Mouse (Mus musculus): ENCODE data around the gene Tpk1.
"Not testable (repeated sequence)": the region's sequence is repeated elsewhere in the genome, so short reads cannot be mapped to it uniquely, and the experiment has no call there.

Gene Tpk1

DNA sequence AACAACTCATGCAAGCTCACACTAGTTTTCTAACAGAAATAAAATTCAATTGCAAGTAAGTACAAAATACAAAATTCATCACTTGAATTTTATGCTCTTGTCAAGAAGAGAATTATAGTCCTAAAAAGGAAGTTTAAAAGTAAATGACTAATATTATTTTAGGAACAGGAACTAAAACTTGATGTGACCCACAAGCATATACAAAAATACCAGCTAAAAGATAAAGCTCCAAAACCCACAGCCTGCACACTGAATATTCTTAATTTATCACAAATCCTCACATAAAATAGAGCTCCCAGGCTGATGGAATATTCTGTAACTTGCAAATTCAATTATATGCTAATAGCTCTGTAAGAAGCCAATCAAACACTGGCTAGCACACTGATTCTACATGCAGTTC lies 25.5 kb downstream of the Tpk1 start:
- no peak for DNase-seq (ENCODE audit: low spot score in 2 of 2)

DNA sequence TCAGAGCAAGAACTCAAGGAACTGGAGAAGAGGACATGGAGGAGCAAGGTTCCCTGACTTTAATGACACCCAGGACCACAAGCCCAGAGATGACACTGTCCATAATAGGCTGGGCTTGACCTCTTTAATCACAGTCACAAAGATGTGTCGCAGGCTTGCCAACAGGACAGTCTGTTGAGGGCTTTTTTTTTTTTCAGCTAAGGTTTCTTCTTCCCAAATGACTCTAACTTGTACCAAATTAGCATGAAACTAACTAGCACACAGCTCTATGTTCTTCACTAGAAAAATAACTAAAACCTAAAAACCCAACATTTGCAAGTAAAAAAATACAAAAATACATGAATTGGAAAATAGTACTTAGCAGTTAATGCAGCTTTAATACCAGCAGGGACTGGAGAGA lies 27.2 kb downstream of the Tpk1 start:
- no peak for DNase-seq (ENCODE audit: low spot score in 2 of 2)

DNA sequence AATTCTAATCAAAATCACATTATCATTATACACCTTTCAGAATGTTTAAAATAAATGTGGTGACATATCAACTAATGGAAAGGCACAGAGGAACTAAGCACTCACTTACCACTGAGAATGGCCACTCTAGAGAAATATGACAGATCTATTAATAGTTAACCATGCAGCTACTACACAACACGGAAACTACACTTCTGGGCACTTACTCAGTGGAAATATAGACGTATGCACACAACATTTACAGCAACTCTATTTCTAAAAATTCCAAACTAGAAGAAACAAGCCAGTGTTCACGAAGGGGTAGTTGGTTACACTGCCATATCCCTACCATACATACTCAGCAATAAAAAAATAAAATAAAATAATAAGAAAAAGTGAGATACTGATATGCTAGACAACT lies 28.0 kb downstream of the Tpk1 start:
- no peak for DNase-seq (ENCODE audit: low spot score in 2 of 2)

DNA sequence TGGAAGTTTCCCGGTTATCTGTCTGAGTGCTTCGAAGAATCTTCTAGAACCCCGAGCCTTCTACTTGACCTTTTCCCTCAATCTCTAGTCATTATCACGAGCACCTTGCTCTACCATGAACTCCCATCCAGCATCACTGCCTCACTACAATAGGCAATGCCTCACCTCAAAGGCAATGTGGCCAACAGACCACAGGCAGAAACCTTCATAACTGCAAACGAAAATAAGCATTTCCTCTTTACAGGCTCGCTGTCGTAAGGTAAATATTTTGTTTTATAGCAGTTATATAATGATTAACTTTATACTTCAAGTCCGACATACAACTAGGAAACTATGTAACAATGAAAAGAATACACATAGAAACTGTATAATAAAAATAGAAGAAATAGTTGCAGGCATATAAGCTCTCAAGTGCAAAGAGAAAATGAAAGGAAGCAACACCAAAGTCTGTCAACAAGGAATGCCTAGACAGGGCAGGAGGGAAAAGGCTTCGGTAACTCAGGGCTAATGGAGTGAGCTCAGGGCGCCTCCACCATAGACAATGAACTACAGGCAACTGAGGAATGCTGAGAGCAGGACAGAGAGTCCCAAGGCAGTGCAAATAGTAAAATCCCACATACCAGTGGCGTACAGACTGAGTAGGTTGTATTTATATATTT lies 29.0 kb downstream of the Tpk1 start:
- no peak for DNase-seq (ENCODE audit: low spot score in 2 of 2)

DNA sequence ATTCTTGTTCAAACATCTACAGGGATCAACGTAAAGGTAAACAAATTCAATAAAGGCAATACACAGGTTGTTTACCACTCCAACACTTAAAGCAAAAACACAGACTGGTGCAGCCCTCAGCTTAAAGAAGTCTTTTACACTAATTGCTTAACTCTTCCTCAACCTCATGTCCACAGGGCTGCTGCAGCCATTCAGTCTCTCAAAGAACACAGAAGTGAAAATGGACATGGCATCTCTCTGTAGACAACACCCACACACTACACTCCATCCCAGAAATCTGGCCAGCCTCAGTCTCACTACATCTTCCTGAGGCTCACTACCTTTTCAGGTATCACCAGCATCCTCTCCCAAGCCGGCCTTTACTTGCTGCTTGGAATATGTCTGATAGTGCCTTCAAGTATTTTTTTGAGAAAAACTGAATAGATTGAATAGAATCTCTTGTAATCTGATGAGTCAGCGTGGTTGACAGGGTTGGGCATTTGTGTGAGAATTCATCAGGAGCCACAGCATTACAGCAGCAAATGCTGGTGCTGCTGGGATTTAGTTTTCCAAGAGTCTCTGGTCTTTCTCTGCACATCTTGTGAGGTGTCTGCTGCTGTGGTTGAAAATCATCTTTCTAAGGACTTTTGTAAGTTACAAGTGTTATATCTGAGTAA lies 32.6 kb downstream of the Tpk1 start:
- DNase-seq (ENCODE audit: low spot score in 2 of 2), result no peak

DNA sequence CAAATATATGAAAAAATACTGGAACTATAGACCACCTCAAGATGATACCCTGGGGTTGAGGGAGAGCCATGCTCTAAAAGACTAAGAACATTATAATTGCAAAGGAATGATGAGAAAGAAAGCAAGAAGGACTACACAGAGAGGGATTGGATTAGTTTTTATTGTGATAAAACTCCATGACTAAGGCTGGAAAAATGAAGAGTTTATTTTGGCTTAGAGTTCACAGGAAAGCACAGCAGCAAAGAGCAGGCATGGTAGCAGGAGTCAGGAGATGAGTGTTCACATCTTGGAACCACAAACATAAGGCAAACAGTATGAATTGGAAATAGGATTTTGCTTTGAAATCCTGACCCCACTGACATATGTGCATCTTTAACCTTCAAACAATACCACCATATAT lies 33.2 kb downstream of the Tpk1 start:
- DNase-seq (ENCODE audit: low spot score in 2 of 2), result no peak

DNA sequence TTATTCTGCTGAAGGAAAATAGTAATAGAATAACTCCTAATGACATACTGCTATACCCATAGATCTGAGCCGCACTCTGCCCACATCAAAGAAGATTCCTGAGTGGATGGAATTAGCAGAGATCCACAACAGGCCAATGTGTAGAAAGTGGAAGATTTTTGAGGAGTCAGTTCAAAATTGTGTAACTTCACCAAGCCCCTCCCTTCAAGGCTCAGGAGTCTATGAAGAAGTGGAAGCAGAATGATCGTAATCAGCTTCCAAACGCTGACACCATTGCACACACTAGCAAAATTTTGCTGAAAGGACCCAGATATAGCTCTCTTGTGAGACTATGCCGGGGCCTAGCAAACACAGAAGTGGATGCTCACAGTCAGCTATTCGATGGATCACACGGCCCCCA lies 42.6 kb downstream of the Tpk1 start:
- DNase-seq (ENCODE audit: low spot score in 2 of 2), result not testable (repeated sequence)

DNA sequence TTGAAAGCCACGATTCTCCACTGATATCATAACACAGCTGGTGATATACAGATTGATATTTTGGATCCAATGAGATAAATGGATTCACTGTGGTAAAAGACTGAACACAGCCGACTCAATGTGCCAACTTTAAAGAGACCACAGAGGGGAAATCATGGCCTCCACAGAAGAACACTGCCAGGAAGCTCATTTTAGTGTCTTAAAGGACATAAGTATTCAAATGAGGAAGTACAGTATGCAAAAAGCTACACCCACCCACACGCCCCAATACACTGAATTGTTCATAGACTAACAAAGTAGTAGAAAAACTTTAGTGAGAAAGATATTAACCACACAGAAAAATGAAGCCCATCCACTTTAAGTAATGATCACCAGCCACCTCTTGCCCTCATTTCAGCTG lies 46.8 kb downstream of the Tpk1 start:
- DNase-seq (ENCODE audit: low spot score in 2 of 2), result no peak

DNA sequence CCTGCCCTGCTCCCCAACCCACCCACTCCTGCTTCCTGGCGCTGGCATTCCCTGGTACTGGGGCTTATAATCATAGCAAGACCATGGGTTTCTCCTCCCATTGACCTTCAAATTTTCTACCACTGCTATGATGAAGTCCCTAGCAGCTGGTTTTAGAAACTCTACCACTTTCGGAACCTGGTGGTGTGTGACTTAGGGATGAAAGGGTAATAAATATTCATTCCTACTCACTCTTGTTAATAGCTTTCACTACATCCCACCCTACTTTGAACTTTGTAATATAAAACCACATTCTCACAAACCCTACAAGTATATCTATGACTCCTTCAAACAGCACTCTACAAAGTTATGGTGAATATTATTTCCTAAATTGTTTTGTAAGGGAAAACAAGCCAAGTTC lies 54.3 kb downstream of the Tpk1 start:
- no peak for DNase-seq (ENCODE audit: low spot score in 2 of 2)

DNA sequence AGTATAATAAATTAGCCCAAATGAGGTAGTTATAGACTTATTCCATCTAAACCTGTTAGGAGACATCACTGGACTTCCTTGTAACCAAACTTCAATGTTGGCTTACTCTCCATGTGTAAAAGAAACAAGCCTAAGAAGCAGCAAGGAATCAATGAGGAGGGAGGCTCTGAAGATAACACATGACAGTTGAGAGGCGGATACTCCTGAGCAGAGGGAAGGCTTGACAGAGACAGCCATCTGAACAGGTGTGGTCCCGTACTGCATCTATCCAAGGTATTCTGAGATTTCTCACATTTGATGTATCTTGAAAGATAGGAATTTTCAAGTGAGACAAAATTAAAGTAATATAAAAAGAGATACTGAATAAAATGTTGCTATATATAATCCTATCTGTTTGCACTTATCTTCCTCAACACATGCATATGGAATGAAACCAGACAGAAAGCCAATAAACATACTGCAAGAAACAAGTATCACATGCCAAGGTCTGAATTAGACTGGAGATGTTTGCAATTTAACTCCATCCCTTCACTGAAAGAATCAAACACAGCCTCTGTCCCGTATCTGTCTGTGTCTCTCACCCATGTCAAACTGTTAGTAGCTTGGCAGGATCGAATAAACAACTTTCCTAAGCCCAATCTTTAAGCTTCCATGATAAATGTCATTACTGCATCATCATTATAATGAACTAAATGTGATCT lies 75.1 kb downstream of the Tpk1 start:
- DNase-seq (ENCODE audit: low spot score in 2 of 2), result no peak

DNA sequence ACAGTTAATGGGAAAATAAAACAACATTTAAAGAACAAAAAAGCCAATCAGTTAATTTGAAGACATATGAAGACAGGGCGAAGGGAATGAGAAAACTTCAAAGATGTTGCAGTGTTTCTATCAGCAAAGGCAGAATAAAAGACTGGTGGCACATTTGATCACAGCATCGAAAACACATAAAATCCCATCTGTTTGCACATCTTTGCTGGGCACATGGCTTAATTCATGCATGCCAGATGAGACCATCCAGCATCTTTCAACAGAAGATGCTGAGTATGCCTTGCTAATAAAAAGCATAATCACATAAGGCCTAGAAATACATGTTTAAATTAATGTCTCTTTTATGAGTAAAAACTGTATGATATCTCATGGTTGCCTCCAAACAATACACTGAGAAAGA lies 80.8 kb downstream of the Tpk1 start:
- no peak for DNase-seq (ENCODE audit: low spot score in 2 of 2)

DNA sequence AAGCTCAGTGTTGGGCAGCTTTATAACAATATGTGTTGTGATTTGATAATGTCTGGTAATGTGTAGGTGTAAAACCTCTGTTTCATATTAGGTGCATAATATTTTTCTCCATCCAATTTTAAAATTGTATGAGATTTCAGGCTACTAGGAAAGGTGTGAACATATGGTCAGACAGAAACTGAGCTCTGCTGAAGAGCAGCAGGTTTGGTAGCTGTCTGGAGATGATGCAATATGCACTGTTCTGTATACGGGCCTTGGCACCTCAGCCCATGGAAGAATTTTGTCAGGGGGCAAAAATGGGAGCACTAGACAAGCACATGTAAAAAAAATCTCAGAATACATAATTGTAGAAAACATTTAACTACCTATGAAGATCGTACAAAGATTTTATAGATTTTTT lies 84.3 kb downstream of the Tpk1 start:
- DNase-seq (ENCODE audit: low spot score in 2 of 2), result no peak

DNA sequence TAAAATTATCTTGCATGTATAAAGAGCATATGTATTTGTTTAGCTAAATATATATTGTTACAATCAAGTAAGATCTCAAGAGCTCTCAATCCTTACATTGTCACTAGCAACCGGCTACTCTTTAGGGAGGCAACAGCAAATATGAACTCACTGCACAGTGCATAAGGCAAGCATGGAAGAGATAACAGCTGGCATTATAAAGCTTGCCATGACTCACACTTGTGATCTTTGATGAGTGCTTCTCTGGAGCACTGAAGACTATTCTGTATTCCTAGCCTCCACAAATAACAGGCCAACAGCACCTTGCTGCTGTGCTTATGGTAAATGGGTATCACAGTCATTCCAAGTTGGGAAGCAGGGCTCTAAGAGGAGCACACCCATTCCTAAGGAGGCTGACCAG lies 98.2 kb downstream of the Tpk1 start:
- no peak for DNase-seq (ENCODE audit: low spot score in 2 of 2)

DNA sequence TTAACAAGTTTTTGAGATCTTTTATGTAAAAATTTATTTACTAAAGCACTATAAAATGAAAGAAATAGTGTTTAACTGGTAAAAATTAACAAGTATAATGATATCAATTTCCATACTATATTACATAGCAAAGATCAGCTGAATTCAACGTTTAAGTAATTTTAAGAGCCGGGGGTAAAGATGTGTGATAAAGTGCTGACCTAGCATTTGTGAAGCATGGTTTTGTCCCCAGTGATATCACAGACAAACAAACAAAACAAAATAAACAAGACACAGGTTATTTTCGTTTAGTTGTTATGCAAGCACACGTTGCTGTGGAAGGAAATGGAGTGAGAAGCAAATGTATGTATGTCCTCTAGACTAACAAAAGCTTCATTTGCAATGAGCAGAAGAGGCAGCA lies 103.6 kb downstream of the Tpk1 start:
- no peak for DNase-seq (ENCODE audit: low spot score in 2 of 2)

DNA sequence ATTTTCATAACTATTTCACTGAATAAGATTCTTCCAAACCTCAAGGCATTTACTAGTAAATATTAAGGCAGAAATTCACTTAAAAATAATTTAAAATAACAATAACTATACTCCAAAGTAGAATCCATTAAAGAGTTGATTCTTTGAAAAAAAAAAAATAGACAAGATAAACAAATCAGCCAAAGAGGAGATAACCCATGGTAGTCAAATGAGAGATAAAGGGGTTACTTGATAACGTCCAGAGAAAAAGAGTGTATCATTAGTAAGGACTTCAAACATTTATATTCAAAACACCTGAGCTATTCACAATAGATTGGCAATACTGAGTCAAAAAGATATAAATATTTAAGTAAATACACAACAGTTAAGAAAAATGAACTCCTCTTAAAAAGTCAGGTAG lies 114.7 kb downstream of the Tpk1 start:
- DNase-seq (ENCODE audit: low spot score in 2 of 2), result no peak

DNA sequence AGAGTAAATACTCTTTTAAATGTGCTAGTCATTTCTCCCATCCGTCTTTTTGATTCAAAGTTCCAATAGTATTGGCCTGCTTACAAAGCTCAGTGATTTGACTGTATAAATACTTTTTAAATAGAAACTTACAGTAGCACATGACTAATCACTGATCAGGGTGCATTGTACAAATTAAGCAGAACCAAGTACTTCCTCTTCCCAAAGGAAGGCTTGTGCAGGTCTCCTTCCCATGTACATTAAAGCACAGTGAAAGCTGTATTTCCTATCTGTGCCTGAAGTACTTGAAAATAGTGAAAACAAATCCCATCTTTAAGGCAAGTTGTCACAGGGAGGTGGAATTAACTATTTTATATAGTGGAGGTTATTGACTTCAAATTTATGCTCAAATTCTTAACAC lies 119.5 kb downstream of the Tpk1 start:
- DNase-seq (ENCODE audit: low spot score in 2 of 2), result no peak

DNA sequence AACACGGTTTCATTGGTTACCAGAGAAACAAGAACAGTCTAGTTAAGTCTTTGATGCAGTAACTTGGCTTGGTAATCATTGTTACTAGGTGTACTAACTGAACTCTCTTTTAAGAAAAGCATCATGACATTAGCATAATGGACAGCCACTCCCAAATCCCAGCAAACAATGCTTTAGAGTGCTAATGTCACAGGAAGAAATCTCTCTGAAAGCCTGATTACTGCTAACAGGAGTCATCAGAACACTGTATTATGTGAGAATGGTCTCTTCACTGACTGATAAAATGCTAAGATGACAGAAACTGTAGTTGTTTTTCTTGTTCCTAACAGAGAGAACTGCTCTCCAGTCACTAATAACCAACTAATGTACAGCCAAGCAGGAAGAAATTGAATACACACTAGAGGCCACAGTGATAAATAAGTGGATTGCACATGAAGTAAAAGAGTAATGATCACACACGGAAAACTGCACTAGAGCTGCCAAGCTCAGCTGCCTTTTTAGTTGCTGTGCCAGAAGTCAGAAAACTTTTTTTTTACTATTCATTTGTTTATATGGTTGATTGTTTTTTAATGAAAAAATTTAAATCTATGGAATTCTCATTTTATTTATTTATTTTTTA lies 128.7 kb downstream of the Tpk1 start:
- DNase-seq (ENCODE audit: low spot score in 2 of 2), result no peak

DNA sequence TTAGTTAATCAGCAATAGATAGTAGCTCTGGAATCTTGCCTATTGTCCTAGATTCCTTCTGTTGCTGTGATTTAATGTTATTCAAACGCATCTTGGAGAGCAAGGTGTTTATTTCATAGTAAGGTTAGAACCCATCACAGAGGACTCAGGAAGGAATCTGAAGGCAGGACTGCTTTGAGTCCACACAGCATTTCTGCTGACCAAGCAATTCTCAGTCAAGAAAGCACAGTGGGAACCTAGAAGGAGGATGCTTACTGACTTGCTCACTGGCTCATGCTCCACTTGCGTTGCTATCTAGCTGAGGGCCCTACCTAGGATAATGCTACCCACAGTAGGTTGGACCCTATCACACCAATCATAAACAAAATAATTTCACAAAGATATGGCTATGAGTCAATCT lies 130.6 kb downstream of the Tpk1 start:
- DNase-seq (ENCODE audit: low spot score in 2 of 2), result no peak

DNA sequence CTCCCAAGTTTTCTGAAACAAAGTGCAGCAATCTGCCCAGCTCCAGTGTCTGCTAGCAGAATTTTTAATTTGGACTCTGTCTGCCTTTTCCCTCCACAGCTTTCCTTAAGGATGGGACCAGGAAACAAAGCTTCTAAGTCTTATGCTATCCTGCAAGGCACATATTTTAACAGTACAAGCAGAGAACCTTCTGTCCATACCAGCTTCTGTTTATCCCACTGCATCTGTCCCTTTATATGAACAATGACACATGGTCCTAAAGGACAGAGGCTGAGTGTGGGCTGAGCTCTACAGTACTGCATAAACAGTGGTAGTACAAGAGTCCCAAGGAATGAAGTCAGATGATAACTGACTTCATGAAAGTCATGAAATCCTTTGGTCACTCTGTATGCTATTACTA lies 132.8 kb downstream of the Tpk1 start:
- DNase-seq (ENCODE audit: low spot score in 2 of 2), result no peak

DNA sequence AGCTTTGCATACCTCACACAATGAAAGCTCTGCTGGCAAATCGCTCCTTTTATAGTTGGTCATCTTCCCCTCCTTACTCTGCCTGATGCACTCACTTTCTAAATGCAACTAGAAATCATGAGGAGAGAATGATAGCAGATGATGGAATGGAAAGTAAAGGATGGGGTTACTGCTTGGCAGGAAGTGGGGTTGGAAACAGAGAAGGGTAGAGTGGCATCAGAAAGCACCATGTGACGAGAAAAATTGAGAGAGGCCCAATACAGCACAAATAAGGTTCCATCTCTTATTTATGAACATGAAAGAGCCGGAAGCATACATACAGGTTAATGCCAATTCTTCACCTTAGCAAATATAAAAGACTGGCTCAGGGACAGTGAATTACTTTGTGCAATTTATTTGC lies 133.3 kb downstream of the Tpk1 start:
- no peak for DNase-seq (ENCODE audit: low spot score in 2 of 2)

DNA sequence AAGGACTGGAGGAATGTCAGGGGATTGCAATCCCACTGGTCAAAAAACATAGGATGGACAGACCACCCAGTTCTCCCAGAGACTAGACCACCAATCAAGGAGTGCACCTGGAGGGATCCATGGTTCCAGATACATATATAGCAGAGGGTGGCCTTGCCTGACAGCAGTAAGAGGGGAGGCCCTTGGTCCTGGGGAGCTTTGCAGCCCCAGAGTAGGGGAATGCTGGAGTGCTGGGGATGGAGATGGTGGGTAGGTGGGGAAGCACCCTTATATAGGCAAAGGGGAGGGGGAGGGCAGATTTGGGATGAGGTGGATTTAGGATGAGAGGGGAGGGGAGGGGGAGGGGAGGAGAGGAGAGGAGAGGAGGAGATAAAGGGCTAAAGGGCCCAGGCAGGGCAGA lies 134.1 kb downstream of the Tpk1 start:
- DNase-seq (ENCODE audit: low spot score in 2 of 2), result no peak

DNA sequence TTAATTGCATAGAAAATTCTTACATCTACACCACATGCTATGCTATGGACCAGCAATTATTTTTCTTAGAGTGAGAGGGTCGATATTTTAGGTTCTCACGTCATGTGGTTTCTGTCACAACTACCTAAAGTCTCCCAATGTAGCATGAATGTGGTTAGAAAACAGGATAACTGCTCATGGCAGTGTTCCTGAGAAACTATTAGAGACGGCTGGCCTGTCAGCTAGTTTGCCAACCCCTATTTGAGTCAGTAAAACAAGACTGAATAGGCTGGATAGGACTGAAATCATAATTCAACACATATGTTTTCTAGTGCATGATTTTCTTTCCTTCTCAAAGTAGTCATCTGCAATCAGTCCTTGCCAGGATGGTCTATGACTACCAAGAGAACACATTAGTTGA lies 137.1 kb downstream of the Tpk1 start:
- DNase-seq (ENCODE audit: low spot score in 2 of 2), result no peak

DNA sequence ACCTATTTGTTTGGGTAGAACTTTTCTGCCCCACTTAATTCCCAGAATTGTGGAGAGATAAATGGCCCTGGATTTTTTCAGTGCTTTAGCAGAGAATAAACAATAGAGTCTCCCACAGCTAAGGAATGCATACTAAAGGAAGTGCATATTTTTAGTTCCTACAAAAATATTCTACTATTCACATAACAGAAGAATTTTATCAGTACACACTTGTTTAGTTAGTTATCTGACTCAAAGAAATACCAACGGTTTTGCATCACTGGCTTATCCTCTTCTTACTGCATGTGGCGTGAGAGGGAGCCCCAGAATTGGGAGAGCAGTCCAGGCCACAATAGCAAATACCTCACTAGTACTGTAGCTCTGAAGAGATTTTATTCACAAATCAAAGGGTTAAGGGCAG lies 141.1 kb downstream of the Tpk1 start:
- no peak for DNase-seq (ENCODE audit: low spot score in 2 of 2)
